Mouse (Mus musculus) olfactory bulb, adult 2 months (tissue): ENCODE measurements around the gene Adprhl1.

Experiments
- CTCF ChIP-seq: fragments of 200-500 bp; IDR thresholded peaks from 2 replicates; pipeline ENCODE4 v1.5.1; 2012; ENCODE audit warnings: low read depth, mild to moderate bottlenecking, low read length, moderate library complexity; ENCODE audit not compliant: insufficient read depth
- POLR2A ChIP-seq: fragments of 200-500 bp; IDR thresholded peaks from 2 replicates; pipeline ENCODE4 v1.6.1; 2012; ENCODE audit warnings: mild to moderate bottlenecking, low read depth, low read length, moderate library complexity; ENCODE audit not compliant: insufficient read depth

GRCm38 (mm10) chr8:13216386-13216785 lies 37.6 kb downstream of the Adprhl1 start:
- TF ChIP-seq CTCF (no peak), POLR2A (no peak)
